Mouse (Mus musculus) monocyte, adult 2 months (primary cell): ENCODE results near the gene Vmn1r174.
"Not testable (repeated sequence)": the region's sequence is repeated elsewhere in the genome, so short reads cannot be mapped to it uniquely, and the experiment has no call there.

Source experiments
- DNase-seq, 2 experiments: peaks; one replicate each; pipeline ENCODE4 v3.0.0; 2022; ENCODE audit warnings: low spot score in 2 of 2, low read depth in 1 of 2

Vmn1r174 gene

GRCm38 (mm10) chr7:23751970-23752369, at the start of gene Vmn1r174:
TSS of gene Vmn1r174 (plus strand) at chr7:23752270.
- DNase-seq: not testable (repeated sequence)

DNA sequence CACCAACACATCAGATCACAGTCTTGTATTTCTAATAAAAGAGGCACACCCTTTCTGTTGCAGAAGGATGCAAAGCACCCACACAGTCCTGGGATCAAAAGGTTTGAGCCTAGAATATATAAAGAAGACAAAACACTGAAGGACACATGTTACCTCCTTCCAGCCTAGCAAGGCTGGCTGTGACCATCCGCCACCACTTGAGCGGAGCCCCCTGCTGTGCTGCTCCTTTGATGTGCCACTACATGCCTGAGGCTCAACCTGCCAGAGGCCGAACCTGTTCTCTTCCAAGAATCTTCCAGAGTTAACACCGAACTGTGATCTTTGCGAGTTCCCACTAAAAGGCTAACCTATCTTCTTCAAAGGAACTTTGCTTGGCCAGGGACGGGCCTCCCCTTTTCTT, 32.5 kb downstream of the Vmn1r174 start:
- no peak for DNase-seq

- DNase-seq: not testable (repeated sequence)
Measured at GRCm38 (mm10) chr7:23810543-23810942, 58.5 kb downstream of the Vmn1r174 start, which contains the start of gene Vmn1r175. TSS of gene Vmn1r175 (minus strand) at chr7:23810643.
